Mouse (Mus musculus): Measurements from ENCODE around the gene Ttc21a. TPM values are rescaled to one million over a fixed set of nuclear protein-coding genes. Genes with fewer than 3 reads are reported as not detected.

Gene Ttc21a
- polyA plus RNA-seq, 1 experiment from 2014 or later, result 0.04 TPM

DNA sequence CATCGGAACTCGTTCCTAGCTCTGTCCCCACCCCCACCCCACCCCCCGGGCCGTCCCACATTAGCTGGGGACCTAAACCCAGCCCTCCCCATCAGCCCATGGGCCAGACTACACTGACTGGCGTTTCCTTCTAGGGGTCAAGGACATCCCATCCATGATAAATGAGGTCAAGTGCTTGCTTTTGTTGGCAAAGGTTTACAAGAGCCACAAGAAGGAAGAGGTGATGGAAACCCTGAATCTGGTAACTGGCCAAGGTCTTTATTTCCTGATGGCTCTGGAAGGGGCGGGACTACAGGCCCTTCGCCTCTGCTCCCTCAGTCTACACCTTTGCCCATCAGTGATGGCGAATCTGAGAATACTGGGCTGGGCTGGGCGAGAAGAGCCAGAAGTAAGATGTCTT, 21.4 kb downstream of the Ttc21a start:
- Histone ChIP-seq H3K9ac (ENCODE audit: low read length) (no peak overlapping the region), H3K27me3 (ENCODE audit: control insufficient read depth, insufficient read depth, low read length) (no peaks in the 10 kb centered on the region), H3K27ac (replicated peaks) (no peak overlapping the region), H3K9me3 (ENCODE audit: control insufficient read depth, low read length) (no peaks in the 10 kb centered on the region), H3K4me2 (replicated peaks; ENCODE audit: low read depth) (no peak overlapping the region), H3K4me1 (replicated peaks; ENCODE audit: control insufficient read depth, insufficient read depth) (no peaks in the 10 kb centered on the region), H3K4me3 (ENCODE audit: low read depth, low read length) (no peak overlapping the region), H3K36me3 (ENCODE audit: control insufficient read depth, insufficient read depth, low read length) (no peaks in the 10 kb centered on the region)
- 77% methylated on average over 9 of the region's 9 CpGs for WGBS
- no peak for ATAC-seq (ENCODE audit: low FRiP score, low TSS enrichment)
- TF ChIP-seq CTCF (IDR thresholded peaks at IDR 0.05; ENCODE audit: low read depth) (no peak), EP300 (optimal IDR thresholded peaks at IDR 0.05) (no peak)
- DNase-seq (ENCODE audit: low spot score), result no peak

DNA sequence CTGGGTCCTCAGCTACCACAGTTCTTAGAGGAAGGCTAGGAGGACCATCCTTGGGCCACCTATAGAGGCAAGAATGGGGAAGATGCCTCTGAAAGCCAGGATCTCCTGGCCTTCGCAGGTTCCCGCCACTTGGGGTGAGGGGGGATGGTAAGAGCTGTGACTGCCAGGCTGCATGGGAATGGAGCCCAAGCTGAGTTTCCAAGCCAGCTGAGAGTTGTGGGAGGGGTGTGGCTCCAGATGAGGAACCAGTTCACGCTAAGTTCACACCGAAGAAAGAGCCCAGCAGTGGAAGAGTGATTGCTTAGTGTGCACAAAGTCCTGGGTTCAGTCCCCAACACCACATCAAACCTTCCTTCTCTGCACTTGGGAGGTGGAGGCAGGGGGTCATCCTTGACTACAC, 24.8 kb downstream of the Ttc21a start:
- no peak overlapping the region for H3K9ac ChIP-seq (ENCODE audit: low read length)
- no peak overlapping the region for H3K4me2 ChIP-seq (replicated peaks; ENCODE audit: low read depth)
- no peak overlapping the region for H3K4me3 ChIP-seq (ENCODE audit: low read depth, low read length)
- no peaks in the 10 kb centered on the region for H3K9me3 ChIP-seq (ENCODE audit: control insufficient read depth, low read length)
- WGBS, result 39% methylated on average over 4 of the region's 4 CpGs
- H3K4me1 ChIP-seq (replicated peaks; ENCODE audit: control insufficient read depth, insufficient read depth), result no peaks in the 10 kb centered on the region
- no peak overlapping the region for H3K27ac ChIP-seq (replicated peaks)
- DNase-seq (ENCODE audit: low spot score) (no peak), ATAC-seq (ENCODE audit: low FRiP score, low TSS enrichment) (no peak)
- TF ChIP-seq EP300 (optimal IDR thresholded peaks at IDR 0.05), result no peak
- TF ChIP-seq CTCF (IDR thresholded peaks at IDR 0.05; ENCODE audit: low read depth), result no peak
- no peaks in the 10 kb centered on the region for H3K27me3 ChIP-seq (ENCODE audit: control insufficient read depth, insufficient read depth, low read length)
- H3K36me3 ChIP-seq (ENCODE audit: control insufficient read depth, insufficient read depth, low read length), result no peaks in the 10 kb centered on the region

DNA sequence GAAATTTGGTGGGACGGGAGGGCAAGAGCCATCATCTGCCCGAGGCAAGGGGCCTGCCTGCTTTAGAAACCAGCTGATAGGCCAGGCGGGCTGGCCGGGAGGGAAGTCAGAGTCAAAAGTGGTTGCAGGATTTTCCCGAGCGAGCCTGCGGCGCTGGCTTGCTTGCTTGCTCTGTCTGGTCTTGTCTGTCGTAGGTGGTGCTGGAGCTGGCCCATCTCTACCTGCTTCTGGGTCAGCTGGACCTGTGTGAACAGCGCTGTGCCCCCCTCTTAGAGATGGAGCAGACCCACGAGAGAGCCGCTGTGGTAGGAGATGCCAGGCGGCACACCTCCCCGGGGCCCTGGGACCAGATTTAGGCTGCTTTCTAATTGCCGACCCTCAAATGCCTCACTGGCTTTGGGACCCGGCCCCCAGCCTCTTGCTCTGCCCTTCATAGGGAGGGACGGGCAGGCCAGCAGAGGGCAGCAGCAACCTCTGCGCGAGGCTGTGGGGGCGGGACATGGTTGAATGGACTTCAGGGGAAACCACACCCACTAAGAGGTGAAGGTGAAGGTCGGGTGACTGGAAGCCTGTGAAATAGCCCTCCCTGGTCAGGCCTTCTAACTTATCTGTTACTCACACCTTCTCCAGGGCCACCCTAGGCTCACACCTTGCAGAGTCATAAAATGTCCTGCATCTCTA, 25.7 kb downstream of the Ttc21a start:
- Histone ChIP-seq H3K4me2 (replicated peaks; ENCODE audit: low read depth) (0 out of 2 replicates have a peak overlapping the region, but pooled peaks have one; percentile 17), H3K9me3 (ENCODE audit: control insufficient read depth, low read length) (no peaks in the 10 kb centered on the region), H3K27me3 (ENCODE audit: control insufficient read depth, insufficient read depth, low read length) (no peaks in the 10 kb centered on the region), H3K36me3 (ENCODE audit: control insufficient read depth, insufficient read depth, low read length) (no peaks in the 10 kb centered on the region), H3K4me3 (ENCODE audit: low read depth, low read length) (no peak overlapping the region), H3K4me1 (replicated peaks; ENCODE audit: control insufficient read depth, insufficient read depth) (no peaks in the 10 kb centered on the region), H3K27ac (replicated peaks) (no peak overlapping the region), H3K9ac (ENCODE audit: low read length) (0 out of 2 replicates have a peak overlapping the region, but pooled peaks have one; percentile 18)
- 24% methylated on average over 21 of the region's 21 CpGs for WGBS
- ATAC-seq (ENCODE audit: low FRiP score, low TSS enrichment) (peak; percentile 80), DNase-seq (ENCODE audit: low spot score) (peak; percentile 86)
- TF ChIP-seq CTCF (IDR thresholded peaks at IDR 0.05; ENCODE audit: low read depth) (peak; percentile 96), EP300 (optimal IDR thresholded peaks at IDR 0.05) (no peak)

DNA sequence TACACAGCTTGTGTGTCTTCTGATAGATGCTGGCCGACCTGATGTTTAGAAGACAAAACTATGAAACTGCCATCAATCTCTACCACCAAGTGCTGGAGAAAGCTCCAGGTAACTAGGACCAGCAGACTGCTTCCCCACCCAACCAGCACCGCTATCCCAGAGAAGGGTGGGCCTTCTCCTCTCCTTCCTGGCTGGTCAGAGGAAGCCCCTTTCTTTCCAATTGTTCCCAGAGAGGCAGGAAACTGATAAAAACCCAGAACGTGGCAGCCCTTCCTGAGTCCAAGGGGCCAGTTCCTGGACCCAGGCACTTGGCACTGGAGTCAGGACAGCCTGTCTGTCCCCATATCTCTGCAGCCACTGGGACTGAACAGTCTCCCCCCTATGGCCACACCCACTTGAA, 26.8 kb downstream of the Ttc21a start:
- ATAC-seq (ENCODE audit: low FRiP score, low TSS enrichment) (no peak), DNase-seq (ENCODE audit: low spot score) (no peak)
- no peak overlapping the region for H3K27ac ChIP-seq (replicated peaks)
- no peak for TF ChIP-seq CTCF (IDR thresholded peaks at IDR 0.05; ENCODE audit: low read depth)
- no peak for TF ChIP-seq EP300 (optimal IDR thresholded peaks at IDR 0.05)
- H3K4me1 ChIP-seq (replicated peaks; ENCODE audit: control insufficient read depth, insufficient read depth), result no peaks in the 10 kb centered on the region
- H3K36me3 ChIP-seq (ENCODE audit: control insufficient read depth, insufficient read depth, low read length), result no peaks in the 10 kb centered on the region
- no peak overlapping the region for H3K4me2 ChIP-seq (replicated peaks; ENCODE audit: low read depth)
- no peak overlapping the region for H3K4me3 ChIP-seq (ENCODE audit: low read depth, low read length)
- no peaks in the 10 kb centered on the region for H3K9me3 ChIP-seq (ENCODE audit: control insufficient read depth, low read length)
- H3K27me3 ChIP-seq (ENCODE audit: control insufficient read depth, insufficient read depth, low read length), result no peaks in the 10 kb centered on the region
- WGBS, result 68% methylated on average over 3 of the region's 3 CpGs
- H3K9ac ChIP-seq (ENCODE audit: low read length), result no peak overlapping the region

DNA sequence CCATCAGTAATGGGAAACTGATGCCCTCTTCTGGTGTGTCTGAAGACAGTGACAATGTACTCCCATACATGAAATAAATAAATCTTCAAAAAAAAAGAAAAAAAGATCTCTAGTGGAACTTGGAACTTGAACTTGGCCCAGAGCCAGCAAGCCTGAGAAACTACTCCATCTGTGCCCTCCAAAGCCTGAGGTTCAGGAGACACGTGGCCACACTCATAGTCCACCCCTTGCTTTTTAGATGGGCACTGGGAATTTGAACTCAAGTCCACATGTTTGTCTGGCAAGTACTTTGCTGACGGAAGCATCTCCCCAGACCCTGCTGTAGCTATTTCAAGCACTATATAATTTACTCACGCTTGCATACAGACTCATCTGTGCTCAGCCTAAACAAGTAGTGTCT, 27.8 kb downstream of the Ttc21a start:
- Histone ChIP-seq H3K4me2 (replicated peaks; ENCODE audit: low read depth) (no peak overlapping the region), H3K36me3 (ENCODE audit: control insufficient read depth, insufficient read depth, low read length) (no peaks in the 10 kb centered on the region), H3K9ac (ENCODE audit: low read length) (no peak overlapping the region), H3K27ac (replicated peaks) (no peak overlapping the region), H3K4me1 (replicated peaks; ENCODE audit: control insufficient read depth, insufficient read depth) (no peaks in the 10 kb centered on the region), H3K9me3 (ENCODE audit: control insufficient read depth, low read length) (no peaks in the 10 kb centered on the region), H3K27me3 (ENCODE audit: control insufficient read depth, insufficient read depth, low read length) (no peaks in the 10 kb centered on the region), H3K4me3 (ENCODE audit: low read depth, low read length) (no peak overlapping the region)
- 63% methylated on average over 3 of the region's 3 CpGs for WGBS
- DNase-seq (ENCODE audit: low spot score) (no peak), ATAC-seq (ENCODE audit: low FRiP score, low TSS enrichment) (no peak)
- TF ChIP-seq CTCF (IDR thresholded peaks at IDR 0.05; ENCODE audit: low read depth), result no peak
- no peak for TF ChIP-seq EP300 (optimal IDR thresholded peaks at IDR 0.05)

DNA sequence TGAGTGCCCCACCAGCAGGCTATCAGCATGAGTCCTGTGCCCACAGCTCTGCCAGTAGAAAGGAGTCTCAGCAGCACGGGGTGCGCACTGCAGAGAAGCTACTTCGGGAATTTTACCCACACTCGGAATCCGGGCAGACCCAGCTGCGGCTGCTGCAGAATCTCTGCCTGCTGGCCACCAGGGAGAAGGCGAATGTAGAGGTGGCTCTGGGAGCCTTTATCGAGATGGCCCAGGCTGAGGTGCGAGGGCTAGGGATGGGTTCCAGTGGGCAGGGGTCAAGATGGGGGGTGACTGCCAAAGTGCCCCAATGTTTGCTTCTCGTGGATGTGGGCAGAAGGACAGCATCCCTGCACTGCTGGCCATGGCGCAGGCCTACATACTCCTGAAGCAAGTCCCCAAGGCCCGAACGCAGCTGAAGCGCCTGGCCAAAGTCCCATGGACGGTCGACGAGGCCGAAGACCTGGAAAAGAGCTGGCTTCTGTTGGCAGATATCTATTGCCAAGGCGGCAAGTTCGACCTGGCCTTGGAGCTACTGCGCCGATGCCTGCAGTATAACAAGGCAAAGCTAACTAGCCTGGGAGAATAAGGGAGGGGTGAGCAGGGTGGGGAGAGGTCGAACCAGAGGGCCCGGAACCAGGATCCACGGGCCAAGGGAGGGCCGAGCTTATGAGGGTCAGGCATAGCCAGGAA, 29.0 kb downstream of the Ttc21a start:
- no peaks in the 10 kb centered on the region for H3K9me3 ChIP-seq (ENCODE audit: control insufficient read depth, low read length)
- no peak for TF ChIP-seq CTCF (IDR thresholded peaks at IDR 0.05; ENCODE audit: low read depth)
- no peak for TF ChIP-seq EP300 (optimal IDR thresholded peaks at IDR 0.05)
- H3K27ac ChIP-seq (replicated peaks), result no peak overlapping the region
- H3K4me2 ChIP-seq (replicated peaks; ENCODE audit: low read depth), result no peak overlapping the region
- H3K36me3 ChIP-seq (ENCODE audit: control insufficient read depth, insufficient read depth, low read length), result no peaks in the 10 kb centered on the region
- WGBS, result 88% methylated on average over 26 of the region's 26 CpGs
- no peak for DNase-seq (ENCODE audit: low spot score)
- 0 out of 2 replicates have a peak, but pooled peaks cover 2% of the 10 kb centered on the region for H3K4me1 ChIP-seq (replicated peaks; ENCODE audit: control insufficient read depth, insufficient read depth)
- H3K27me3 ChIP-seq (ENCODE audit: control insufficient read depth, insufficient read depth, low read length), result no peaks in the 10 kb centered on the region
- H3K9ac ChIP-seq (ENCODE audit: low read length), result no peak overlapping the region
- no peak for ATAC-seq (ENCODE audit: low FRiP score, low TSS enrichment)
- no peak overlapping the region for H3K4me3 ChIP-seq (ENCODE audit: low read depth, low read length)

Data from stomach, postnatal 0 days (tissue).